Mouse (Mus musculus) erythroblast, embryonic 14.5 days (primary cell): ENCODE measurements around the gene Klrb1b.

ENCODE experiments used
- GATA1 ChIP-seq: IDR thresholded peaks from 2 replicates; pipeline ENCODE4 v1.6.1; 2012; ENCODE audit warnings: low read length, inconsistent platforms, mixed read lengths
- TAL1 ChIP-seq: IDR thresholded peaks from 3 replicates; pipeline ENCODE4 v1.6.1; 2012; ENCODE audit warnings: low read length, inconsistent platforms, mixed read lengths

DNA sequence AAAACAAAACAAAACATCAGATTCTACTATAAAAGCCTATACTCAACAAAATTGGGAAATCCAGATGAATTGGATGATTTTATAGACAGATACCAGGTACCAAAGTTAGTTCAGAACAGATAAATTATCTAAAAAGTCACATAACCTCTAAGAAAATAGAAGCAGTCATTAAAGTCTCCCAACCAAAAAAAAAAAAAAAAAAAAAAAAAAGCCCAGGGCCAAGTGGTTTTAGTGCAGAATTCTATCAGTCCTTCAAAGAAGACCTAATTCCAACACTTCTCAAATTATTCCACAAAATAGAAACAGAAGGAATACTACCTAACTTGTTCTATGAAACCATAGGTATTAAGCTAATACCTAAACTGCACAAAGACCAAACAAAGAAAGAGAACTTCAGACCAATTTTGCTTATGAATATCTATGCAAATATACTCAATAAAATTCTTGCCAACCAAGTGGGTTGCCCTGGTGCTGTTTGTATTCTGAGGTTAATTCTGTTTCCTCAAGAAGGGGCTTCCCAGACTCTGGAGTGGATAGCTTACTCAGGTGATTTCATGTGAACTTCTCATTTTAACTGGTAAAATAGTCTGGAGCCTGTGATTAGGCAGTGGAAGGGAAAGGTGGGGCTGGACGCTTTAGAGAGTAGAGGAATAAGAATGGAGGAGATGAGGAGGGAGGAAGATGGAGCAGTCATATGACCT lies 45.9 kb upstream of the Klrb1b start:
- TF ChIP-seq GATA1 (no peak), TAL1 (no peak)
